Mouse (Mus musculus) common myeloid progenitor, adult 5-6 weeks (primary cell): Measurements from ENCODE around the gene Smoc2. TPM values are rescaled to one million over a fixed set of nuclear protein-coding genes. Genes with fewer than 3 reads are reported as not detected.

Source experiments
- ATAC-seq: replicated peaks from 2 replicates; pipeline ENCODE4 v1.8.0; 2016; ENCODE audit warnings: low read depth, mild to moderate bottlenecking, moderate TSS enrichment, inconsistent platforms; ENCODE audit not compliant: poor library complexity, severe bottlenecking
- total RNA-seq: library from RNA; stranded (forward); fragments of 200-1000, 187-1606 nt; gene quantifications from 2 replicates; pipeline ENCODE4 v1.2.3, GENCODE M21; 2017

Smoc2 gene
- total RNA-seq, 1 experiment from 2014 or later = not detected

DNA sequence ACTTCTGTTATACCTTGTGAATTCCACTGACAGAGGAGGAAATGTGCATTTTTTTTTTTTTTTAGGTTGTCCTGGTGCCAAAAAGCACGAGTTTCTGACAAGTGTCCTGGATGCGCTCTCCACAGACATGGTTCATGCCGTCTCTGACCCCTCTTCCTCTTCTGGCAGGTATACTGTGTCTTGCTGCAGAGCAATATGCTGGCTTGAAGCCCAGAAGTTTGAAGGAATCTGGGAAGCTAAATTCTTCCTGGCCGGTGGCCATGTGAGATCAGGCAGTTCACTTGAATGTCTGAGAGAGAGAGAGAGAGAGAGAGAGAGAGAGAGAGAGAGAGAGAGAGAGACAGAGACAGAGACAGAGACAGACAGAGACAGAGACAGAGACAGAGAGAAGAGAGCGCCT is 118.2 kb downstream of the Smoc2 start:
- ATAC-seq = no peak

DNA sequence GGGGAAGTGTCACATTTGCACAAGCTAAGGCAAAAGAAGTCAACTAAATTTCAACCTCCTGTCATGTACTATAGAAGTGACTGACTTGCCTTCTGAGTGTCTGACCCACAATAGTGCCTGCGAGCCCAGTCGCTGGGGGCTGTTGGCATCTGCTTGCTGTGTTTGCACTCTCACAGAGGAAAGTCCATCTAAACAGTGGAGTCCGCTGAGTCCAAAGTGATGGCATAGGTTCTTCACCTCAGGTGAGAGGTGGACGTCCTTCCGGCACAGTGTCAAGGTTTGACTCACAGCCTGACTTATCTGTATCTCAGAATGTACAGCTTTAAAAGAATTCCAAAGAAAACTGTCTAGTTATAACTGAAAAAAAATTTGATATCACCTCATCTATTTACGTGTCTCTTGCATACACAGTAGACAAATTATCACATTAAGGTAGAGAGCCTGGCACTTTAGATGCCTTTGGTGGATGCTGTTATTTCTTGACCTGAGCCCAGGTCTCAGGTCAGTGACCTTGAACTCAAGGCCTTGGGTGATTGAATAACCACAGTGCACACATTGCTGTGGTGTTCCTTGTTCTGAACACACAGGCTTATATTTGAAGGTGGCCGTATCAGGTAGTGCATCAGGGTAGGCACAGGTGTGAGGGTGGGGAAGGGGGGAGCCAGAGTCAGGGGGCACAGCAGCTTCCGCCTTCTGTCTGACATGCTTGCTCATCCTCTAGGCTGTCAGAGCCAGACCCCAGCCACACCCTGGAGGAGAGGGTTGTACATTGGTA is 119.5 kb downstream of the Smoc2 start:
- ATAC-seq = no peak

DNA sequence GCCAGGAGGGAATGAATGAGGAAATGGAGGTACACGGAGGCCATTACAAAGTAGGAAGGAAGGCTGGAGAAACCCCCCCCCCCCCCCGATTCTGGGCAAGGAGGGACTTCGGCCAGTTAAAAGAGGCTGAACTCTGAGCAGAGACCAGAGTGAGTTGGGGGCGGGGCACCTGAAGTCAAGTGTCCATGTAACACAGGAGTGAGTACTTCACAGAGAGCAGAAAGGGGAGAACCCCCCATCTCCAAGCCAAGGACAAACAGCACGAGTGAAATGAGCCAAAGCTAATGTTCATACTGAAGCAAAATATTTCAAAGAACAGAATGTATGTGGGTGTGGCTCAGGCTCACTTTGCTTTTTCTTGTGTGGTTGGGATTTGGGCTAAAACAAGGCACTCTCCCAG is 121.7 kb downstream of the Smoc2 start:
- ATAC-seq = no peak

DNA sequence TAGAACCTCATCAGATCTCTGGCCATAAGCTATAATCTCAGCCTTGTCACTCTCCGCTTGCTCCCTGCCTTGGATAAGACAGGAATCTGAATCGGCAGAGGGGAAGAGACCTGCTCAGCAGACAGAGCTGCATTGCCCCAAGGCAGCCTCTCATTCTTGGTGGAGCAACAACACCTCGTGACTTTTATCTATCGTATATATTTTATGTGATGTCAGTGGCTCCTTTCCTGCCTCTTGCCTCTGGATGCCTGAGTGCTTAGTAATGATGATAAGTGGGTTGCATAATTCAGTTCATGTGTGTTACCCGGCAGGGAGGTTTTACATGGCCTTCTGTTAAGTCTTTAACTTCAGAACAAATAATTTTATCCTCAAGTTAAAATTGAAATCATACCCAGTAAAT is 128.6 kb downstream of the Smoc2 start:
- no peak for ATAC-seq

DNA sequence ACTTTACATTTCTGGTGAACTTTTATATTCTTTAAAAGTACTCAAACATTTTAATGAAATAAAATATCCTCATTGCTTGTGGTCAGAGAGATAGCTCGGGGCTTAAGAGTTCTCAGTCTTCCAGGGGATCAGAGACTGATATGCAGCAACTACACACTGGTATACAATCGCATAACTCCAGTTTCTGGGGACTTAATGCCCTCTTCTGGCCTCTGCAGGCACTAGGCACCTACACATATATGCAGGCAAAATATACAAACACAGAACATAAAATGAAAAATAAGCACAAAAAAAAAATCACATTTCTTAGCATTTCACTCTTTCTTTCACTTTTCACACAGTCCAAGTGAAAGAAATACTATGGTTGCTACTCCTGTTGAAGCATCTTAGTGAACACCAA is 133.2 kb downstream of the Smoc2 start:
- ATAC-seq = no peak

DNA sequence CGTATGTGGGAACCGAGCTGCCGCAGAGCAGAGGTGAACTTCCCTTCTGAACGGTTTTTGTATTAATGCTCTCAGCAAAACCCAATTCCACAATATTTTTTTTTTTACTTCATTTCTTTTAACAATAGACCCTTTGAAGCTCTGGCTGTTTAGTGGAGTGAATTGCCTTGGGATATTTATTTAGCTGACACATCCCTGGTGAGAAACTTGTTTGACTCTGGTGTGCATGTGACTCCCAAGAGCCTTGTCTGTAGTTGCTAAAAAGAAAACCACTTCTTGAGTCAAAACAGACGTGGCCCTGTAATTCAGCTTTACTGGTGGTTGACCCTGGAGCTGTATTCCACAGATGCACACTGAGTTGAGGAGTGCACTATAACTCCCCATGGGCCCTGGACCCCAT is 135.2 kb downstream of the Smoc2 start:
- ATAC-seq = no peak

DNA sequence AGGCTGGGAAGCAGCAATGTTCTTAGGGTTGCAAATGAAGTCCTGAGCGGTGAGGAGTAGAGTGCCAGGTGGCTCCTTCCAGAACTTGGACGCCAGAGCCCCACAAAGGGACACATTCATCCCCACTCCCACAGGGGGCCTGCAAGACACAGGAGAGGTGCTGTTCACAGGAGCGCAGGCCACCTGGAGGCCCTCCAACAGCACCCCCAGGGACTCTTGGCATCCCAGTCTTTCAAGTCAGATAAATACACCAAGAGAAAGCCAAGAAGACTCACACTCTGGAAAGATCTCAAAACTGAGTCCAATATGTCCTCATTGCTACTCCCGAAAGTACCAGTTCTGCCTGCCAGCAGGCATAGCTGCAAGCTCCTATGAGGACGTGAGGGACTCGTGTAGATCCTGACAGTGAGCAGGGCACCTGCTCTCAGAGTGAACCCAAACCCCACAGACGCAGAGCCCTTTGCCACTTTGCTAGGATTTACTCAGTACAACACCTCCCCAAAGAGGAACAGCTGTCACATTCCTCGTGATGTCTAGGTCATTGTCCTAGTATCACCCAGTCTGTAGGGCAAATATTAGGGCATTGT is 141.2 kb downstream of the Smoc2 start:
- no peak for ATAC-seq

DNA sequence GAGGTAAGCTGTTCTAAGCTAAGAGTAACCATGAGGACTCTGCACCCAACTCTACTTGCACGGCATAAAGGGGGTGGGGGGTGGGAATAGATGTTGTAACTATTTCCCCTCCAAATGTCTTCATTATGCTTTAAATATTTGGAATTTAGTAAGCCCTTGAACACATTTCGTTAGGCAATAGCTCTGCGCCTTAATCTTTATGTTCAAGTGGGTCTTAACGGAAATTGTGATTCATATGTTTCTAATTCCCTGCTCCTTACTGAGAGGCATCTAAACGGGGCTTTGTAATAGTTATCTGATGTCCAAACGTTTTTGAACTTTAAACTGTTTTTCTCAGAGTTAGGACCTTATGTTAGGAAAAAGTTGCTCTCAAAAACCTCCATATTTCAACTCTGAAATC is 147.2 kb downstream of the Smoc2 start:
- ATAC-seq = no peak

DNA sequence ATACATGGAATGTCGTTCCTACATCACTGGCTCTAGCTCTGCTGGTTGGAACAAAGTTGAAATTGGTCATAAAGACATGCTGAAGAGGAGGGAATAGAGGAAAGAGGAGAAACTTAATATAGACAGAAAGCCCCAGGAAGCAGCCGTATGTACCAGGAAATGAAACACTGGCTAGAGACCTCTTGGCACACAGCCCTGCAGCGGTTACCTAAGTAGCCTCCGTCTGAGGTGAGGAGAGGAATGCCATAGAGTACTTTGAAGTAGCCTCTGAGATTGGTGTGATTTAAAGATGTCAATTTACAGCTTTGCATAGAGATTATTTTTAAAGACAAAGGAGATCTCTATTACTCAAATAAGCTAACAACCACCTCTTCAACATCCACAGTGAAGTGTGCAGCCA is 155.4 kb downstream of the Smoc2 start:
- no peak for ATAC-seq

DNA sequence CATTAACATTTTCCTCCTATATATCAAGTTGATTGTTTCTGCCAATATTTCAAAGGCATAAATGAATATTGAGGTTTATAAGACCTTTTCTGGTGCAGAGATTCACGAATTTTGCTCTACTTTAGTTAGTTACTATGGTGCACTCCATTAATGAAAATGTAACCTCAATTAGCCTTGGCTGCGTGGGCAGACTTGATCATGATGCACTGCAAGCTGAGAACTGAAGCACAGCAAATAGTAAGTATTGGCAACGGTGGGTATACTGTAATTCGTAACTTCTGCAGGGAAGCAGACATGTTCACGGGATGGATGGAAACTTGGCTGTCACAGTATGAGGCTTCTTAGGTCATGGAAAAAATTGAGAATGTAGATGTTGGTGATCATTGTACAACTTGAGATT is 166.3 kb downstream of the Smoc2 start:
- ATAC-seq = no peak

DNA sequence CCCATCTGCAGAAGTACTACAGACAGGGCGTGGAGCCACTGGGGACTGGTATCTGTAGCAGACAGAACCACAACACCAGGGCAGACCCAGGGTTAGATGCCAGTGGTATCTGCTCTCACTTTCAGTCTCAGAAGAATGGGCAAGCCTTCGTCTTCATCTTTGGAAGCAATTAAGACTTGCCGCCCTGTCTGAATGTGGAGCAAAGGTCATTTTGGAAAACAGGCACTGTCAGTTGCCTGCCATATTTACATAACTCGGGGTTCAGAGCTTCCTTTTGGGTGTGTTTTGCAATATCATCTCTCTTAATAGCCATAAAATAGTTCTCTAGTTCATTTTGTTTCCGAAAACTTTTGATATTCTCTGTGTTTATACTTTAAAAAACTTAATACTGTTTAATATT is 168.0 kb downstream of the Smoc2 start:
- ATAC-seq = no peak

Other genes starting within 250 kb of the Smoc2 start
- not detected in 2 replicates for gene Gm7358, start 220.0 kb upstream of the Smoc2 start, total RNA-seq
- gene Dact2, start 75.2 kb upstream of the Smoc2 start, total RNA-seq = not detected in 2 replicates